Mouse (Mus musculus): ENCODE measurements at regions not wholly inside any gene's neighbourhood (a gene's known extent, or its start where the extent isn't known, plus 50 kb on each side); places are given as distances from the start of the nearest gene placed in this dataset.

DNA sequence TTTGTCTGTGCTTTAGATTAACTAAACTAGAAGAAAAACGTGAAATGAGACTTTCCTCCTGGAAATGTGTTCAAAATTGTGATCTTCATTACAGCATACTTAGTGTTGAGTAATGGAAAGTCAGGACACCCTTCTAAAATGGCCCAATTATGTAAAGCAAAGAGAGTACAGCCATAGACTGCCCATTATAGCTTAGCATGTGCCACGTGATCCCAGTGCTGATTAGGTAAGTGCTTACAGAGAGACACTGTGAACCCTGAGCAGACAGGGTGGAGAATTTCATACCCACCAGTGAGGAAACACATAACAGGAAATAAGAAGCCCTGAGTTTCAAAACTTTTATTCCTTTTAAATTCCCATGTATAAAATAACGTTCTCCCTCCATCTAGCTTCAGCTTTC lies 587.3 kb upstream of the Nrsn1 start:
- TF ChIP-seq CTCF (IDR thresholded peaks at IDR 0.05; ENCODE audit: borderline replicate concordance, extremely low read depth, insufficient read depth, insufficient read length) (no peak), POLR2A (IDR thresholded peaks at IDR 0.05; ENCODE audit: borderline replicate concordance, extremely low read depth, insufficient read depth, insufficient read length, poor library complexity, severe bottlenecking) (no peak)

All from brain, embryonic 14.5 days (tissue).